Mouse (Mus musculus) 3134 (cell line): Measurements from ENCODE around the gene Pomc.
A peak's percentile ranks its signal among the peaks of the same experiment; 100 is the strongest.
"Not testable (repeated sequence)": the region's sequence is repeated elsewhere in the genome, so short reads cannot be mapped to it uniquely, and the experiment has no call there.

Experiments used
- DNase-seq: peaks from one replicate; pipeline ENCODE4 v3.0.0-alpha.2; 2011; ENCODE audit warnings: low spot score; ENCODE audit not compliant: insufficient read length; ENCODE audit errors: extremely low read depth

Gene Pomc

DNA sequence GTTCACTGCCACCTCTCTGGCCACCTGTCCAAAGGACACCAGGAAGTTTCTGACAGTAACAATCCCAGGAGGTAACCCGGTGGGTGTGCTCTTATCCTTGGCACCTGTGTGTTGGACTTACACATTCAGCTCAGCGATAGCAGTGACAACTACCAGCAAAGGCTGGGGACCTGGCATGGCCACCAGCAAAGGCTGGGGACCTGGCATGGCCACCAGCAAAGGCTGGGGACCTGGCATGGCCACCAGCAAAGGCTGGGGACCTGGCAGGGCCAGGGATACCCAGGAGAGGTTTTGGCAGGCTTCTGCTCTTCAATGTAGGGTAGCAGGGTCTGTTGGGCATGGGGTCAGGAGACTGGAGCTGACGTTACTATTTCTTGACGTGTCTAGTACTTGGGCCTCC is 12.4 kb downstream of the Pomc start:
- no peak for DNase-seq

DNA sequence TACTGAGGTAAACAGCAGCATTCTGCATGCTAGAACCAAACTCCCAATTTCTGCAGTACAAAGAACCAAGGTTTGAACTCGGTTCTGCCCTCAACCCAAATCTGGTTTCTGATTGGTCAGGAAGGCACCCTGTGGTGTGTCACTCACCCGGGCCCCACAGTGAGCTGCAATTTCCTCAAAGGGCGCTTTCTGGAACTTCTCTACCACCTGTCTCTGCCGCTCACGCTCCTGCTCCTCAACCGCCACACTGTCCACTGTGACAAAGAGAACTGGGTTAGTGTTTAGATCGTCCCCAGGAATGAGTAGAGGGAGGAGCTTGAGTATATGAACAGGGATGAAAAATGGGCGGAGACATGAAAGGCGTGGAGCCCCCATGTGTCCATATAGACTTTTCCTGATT is 13.6 kb downstream of the Pomc start:
- no peak for DNase-seq

DNA sequence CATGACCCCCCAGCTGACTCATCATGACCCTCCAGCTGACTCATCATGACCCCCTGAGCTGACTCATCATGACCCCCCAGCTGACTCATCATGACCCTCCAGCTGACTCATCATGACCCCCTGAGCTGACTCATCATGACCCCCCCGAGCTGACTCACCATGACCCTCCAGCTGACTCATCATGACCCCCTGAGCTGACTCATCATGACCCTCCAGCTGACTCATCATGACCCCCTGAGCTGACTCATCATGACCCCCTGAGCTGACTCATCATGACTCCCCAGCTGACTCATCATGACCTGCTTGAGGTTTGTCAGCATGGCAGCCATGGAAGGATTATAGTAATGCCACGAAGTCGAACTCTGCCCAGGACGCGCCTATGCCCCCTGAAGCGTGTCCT is 18.4 kb downstream of the Pomc start:
- not testable (repeated sequence) for DNase-seq

DNA sequence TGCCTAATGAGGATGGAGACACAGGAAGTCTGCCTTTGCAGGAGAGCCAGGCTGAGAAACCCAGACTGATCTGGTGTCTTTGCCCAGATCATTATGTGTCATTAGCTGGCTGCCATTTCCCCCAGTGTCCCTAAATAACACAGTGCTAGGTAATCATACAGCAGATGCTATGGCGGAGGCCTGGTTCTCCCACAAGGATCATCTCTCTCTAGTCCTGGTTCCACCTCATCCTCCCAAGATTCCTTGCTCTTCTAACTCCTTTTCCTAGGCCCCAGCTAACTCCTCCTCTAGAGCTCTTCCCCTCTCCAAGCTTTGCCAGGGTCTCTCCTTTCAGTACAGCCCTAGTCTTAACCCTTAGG is 26.2 kb downstream of the Pomc start:
- DNase-seq: no peak

DNA sequence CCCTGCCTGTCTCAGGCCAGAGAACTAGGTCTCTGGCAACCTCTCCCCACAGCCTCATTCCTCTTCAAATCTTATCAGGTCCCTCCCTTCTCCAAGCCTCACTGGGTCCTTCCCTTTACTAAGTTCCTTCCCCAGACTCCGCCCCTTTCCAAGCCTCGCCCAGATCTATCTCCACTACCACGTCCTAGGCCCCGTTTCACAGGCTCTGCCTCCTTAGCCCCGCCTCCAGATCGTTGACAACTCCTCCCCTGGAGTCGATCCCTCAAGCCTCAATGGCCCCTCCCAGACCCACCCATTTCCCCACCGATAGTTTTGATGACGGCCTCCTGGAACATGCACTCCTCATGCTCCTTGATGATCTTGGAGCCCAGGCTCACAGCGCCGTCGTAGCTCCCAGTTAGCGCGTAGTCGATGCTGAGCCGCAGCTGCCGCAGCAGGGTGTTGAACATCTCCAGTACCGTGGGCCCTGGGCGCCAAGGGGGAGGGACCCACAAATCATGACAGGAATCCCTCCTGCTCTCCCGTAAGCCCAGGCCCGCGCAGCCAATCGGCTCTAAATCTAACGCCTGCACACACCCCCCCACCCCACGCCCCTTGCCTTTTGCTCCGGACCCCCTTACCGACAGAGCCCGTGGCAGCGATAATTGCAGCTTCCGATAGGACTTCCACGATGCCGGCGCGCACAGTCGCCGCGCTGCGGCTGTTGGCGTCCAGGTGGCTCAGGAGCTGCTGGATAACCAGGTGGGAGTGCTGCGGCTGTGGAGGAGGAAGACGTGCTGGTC is 26.8 kb downstream of the Pomc start:
- no peak for DNase-seq

DNA sequence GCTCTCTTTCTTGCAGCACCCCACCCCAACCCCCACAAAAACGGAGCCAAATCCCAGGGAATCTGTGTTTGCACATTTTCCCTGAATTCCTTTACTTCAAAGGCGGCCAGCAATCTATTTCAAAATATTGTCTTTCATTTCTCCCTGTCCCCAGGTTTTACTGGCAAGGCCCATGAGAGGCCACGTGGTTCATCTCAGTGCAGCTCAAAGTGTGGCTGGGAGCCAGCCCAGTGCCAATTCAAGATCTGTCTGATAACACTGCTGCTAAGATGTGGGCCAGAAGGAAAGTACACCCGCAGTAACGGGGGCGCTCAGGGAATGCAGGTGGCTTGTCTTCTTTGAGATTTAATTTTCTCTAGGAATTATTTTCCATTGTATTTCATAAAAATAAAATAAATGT is 27.5 kb downstream of the Pomc start:
- DNase-seq: no peak

DNA sequence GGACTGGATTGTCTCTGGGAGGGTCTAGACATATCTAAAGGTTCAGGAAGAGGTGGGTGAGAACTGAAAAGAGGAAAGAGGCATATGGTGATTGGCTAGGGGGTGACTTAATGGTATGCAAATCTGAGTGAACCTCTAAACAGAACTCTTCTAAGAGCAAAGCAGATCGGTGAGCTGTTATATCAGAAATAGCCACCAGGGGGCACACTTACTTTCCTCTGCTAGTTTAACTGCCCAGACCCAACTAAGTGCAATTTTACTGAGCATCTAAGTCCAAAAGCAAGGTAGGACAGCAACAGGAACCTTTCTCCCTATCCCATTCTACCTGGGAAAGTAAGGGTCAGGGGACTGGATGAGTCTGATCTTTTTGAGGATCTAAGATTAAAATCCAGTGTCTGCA is 29.0 kb downstream of the Pomc start:
- DNase-seq: no peak

DNA sequence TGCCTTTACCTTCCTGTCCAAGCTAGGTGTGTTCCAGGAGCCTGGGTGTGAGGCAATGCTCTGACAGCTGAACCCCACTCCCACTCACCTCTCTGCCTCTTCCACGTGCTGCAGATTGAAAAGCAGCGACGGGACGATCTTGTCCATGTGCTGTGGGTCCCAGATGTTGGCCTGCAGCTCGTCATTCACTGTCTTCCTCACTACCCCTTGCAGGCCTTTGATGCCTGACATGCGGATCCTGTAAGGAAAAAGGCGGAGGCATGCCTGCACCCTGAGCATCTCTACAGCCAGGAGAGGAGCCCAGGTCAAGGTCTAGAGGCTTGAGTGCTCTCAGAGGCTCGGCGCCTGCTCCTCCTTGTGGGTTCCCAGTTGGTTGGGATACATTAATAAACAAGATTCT is 29.7 kb downstream of the Pomc start:
- no peak for DNase-seq

DNA sequence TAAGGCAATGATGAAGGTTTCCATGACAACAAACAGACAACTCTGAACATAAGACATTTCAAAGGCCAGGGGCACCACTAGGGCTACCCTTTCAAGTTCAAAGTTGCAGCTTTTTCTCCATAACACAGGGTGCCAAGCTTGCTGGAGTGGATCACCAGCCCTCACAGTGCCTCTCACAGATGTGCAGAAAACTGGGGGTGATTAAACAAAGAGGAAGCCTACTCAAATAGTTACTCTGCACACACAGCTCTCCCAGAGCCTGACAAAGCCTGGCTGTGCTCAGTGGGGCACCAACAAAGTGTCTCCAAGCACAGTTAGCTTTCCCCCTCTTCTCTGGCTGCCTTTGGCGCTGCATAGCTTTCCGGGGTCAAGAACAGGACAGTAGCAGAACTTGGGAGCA is 35.2 kb downstream of the Pomc start:
- no peak for DNase-seq

DNA sequence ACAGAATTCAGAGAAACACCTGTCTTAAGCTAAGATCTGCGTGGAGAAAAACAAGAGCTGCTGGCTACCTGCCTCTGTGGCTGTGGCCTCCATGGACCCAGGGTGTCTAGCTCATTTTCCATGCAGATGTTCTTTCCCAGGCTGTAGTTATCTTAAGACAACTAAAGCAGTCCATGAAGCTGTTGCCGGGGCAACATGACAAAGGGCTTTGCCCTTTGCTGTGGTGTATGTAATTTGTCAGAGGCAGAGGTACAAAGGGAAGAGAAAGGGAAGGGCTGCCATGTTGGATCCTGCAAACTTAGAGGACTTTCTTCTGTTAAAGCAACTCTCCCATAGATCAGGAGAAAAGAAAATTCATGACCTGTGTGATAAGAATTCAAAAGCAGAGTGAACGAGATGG is 36.3 kb downstream of the Pomc start:
- no peak for DNase-seq

DNA sequence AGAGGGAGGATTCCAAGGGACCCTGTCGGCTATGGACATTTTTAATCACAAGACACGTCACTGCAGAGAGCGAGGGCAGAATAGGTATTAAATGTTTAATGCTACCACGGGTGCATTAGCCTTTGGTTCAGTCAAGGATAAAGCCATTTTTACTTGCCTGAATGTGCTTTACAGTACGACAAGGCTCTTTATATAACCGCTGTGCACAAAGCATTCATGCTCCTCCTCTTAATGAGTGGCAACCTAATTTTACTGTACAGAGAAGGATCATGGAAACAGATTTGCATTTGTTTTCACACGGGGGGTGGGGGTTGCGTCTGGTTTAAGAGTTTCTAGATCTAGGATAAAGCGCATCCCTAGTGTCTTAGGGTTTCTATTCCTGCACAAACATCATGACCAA is 42.0 kb downstream of the Pomc start:
- no peak for DNase-seq

DNA sequence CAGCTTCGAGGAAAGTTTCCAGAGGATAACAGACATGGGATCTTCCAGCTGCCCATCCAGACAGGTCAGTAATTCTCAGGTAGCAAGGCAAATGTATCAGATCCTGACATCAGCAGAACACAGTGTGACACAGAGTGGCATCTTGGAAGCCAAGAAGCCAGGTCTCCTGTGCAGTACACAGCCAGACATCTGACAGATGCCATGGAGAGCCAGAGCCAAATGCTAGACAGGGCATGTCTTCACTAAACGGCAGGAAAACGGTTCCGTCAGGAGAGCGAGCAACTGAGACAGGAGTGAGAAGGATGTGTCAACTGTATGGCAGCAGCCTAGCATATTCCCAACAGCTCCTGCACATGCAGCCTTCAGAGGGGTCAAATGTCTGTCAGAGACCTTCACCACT is 45.7 kb downstream of the Pomc start:
- no peak for DNase-seq

DNA sequence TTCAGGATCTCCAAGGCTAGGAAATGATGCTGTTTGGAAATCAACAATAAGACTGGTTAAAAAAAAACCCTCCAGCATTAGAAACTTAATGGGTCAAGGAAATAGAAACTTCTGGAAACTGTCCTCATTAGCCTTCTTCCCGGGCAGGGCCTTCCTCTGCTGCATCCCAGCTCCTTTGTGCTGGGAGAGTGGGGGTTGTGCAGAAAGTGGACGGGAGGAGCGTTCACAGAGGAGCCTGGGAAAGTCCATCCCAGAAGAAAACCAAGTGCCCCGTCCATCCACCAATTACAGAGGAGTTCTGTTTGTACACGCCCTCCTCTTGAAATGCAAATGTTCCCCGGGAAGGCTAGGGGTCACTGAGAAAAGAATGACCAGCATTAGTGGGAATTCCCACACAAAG is 49.9 kb downstream of the Pomc start:
- DNase-seq: no peak

DNA sequence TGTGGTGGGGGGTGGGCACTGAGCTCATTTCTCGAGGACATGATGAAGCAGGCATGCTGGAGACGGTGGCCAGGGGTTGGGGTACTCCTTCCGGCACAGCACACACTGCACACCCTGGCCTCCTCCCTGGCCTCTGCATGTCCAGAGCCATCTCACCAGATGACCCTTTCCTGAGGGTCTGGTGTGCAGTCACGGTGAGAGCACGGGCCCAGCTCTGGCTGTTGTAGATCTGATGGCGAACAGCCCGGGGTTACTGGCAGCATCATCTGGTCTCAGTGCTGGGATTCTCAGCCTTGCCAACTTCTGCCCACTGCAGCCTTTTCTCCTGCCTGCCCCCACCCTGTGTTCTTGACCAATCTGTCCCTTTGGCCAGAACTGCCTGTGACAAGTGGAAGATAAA is 51.3 kb downstream of the Pomc start:
- DNase-seq: no peak

DNA sequence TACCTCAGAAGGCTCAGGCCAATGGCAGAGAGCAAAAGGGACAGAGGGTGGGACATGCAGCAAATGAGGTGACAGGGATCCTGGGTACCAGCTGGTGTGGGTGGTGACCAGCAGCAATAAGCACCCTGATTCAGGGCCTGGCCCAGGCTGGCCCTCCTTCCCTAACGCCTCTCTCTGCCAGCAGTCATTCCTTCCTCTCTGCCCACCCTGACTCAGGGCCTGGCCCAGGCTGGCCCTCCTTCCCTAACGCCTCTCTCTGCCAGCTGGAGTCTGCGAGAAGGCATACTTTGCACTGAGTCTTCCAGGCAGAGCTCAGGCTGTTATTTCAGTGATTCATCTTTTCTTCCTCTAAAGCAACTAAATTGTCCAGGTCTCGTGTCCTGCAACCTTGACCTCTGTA is 52.4 kb downstream of the Pomc start:
- DNase-seq: peak; percentile 27

DNA sequence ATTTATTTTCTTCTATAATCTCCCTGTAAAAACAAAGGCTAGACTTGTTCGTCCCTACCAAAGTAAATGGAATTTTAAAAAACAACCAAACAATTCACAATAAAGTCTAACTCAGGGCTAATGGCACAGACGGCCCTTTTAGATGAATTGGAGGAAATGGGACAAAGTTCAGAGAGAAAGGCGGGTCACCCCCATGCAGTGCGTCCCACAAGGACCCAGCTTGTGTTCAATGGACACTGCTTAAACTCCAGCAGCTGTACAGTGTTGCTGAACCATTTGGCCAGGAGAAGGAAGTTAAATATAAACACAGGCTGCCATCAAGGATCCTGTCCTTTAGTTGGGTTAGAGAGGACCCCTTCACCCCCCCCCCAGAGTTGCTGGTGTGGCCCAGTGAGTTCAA is 53.0 kb downstream of the Pomc start:
- no peak for DNase-seq

DNA sequence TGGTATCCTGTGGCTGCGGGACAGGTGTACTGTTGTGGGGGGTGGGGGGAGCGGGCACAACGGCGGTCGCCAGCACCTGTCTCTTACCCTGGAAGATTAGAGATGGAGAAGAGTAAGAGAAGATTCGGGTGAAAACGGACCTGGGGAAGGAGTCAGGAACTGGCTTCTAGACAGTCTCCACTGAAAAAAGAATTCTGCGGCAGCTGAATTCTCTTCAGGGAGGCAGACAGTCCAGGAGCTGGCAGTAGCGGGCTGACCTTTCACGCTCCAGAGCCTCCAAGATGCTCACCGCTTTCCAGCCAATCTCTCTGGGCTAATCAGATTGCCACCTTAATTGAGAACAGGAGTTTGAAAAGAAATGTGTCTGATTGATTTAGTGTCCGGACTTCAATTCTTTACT is 54.0 kb downstream of the Pomc start:
- DNase-seq: no peak
